Mouse (Mus musculus) left cerebral cortex, postnatal 14 days (tissue): ENCODE data around the gene Negr1. TPM values are rescaled to one million over a fixed set of nuclear protein-coding genes. Genes with fewer than 3 reads are reported as not detected.
A peak's percentile ranks its signal among the peaks of the same experiment; 100 is the strongest.

Experiments used
- DNase-seq, 2 experiments: peaks; one replicate each; pipeline ENCODE4 v3.0.0; 2021 to 2022; ENCODE audit warnings: low spot score in 2 of 2, mixed read lengths in 1 of 2
- intact Hi-C: fragments of 180-260 bp; cut with DNase I; formaldehyde crosslinking; loops from one replicate; pipeline ENCODE4 v1.15.1; 2025
- total RNA-seq, 2 experiments: library from RNA; stranded (reverse); gene quantifications; 2 replicates each; pipeline ENCODE4 v1.2.3; 2021

Gene Negr1
- total RNA-seq, 2 experiments from 2014 or later, result 254 to 270 TPM

DNA sequence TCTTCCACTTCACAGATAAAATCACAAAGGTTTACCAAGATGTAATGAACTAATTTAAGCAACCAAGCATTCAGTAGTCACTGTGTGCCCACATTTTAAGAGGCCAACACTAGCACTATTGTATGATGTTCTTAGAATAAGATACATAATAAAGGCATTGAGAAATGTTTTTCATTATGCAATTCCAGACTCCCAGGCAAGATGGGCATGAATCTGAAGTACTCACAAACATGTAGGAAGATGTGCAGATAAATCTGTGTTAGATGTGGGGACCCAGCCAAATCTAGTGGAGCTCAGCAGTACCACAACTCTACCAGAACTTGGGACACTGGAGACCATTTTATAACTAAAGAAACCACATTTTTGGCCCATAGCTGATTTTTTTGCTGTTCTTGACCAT is 593.9 kb downstream of the Negr1 start:
- intact Hi-C loops, result no loop called here
- no peak for DNase-seq

DNA sequence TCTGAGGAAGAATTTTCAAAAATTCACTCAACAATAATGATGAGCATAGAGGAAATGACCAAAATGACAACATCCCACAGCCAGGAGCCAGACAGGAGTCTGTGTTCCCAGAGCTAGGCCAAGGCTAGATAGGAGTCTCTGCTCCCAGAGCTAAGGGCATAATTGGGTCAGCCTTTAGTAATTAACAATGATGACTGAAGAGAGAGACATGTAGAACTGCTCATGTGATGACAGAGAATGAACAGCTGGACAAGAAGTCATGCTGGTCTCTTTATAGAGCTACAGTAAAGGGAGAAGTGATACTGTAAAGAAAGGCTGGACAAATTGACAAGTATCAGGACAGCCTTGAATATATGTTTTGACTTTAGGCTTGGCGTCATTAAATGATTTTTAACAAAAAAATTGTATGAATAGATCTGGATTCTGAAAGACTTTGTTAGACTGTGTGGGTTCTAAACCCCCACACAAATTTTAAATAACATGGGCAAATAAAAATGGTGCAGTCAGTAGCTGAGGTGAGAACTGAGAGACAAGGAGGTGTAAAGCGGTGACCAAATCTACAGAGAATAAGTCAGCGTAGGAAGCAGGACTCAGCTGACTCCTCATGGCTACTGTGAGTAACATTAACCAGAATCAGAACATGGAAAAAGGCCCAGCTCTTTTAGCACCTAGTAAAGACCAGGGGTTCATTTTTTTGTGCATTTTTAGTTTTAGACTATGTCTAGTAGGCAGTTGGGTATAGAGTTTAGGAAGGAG is 603.4 kb downstream of the Negr1 start:
- DNase-seq, result no peak
- intact Hi-C loops, result no loop called here

DNA sequence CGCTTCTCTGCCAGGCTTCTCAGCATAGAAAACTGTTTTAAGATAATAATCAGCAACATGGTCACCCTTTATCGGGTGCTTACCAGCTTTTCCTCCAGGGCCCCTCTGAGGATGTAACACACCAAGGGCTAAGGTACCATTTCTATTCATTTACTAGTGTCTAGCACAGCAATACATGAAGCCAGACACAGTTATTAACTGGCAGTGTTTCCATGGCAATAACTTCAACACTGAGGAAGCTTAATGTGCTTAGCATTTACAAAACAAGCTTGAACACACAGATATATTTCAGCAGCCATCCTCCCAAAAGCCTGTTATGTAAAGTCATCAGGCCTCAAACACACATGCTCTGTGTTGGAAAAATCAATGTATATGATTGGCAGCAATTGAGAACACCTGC is 620.4 kb downstream of the Negr1 start:
- peak in 1 of 2 experiments; percentile 23 for DNase-seq
- intact Hi-C loops, result no loop called here

DNA sequence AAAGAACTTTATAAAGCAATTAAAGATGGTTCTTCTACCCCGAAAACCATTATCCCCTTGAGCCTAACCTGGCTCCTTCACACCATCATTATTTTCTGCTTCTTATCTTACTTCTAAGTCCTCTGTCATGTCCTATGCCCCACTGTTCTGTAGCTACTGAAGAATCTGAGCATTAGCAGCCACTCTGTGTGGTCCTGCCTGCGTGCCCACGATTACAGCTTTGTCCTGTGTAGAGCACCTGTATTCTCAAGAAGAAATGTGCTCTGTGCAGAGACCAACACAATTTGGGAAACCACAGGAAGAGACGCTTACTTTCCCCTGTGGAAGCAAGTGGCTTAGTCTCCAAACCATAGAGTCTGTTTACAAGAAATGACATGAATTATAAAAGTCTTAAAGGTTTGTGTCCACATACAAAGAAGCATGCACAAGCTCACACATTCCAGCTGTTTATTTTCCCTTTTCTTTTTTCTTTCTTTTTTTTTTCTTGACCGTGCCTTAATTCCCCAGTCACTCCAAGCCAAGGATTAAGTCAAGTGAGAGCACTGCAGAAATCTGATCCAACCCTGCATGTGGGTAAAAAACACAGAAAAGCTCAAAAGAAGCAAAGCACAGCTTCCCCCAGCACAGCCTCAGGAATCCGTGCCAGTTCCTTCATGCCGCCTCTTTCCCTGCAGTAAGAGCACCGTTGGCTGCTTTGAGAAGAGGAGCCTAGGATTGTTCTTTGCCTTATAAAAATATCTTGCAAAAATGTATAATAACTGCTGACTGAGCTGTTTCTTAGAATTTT is 627.5 kb downstream of the Negr1 start:
- no peak for DNase-seq
- intact Hi-C loops, result no loop called here

DNA sequence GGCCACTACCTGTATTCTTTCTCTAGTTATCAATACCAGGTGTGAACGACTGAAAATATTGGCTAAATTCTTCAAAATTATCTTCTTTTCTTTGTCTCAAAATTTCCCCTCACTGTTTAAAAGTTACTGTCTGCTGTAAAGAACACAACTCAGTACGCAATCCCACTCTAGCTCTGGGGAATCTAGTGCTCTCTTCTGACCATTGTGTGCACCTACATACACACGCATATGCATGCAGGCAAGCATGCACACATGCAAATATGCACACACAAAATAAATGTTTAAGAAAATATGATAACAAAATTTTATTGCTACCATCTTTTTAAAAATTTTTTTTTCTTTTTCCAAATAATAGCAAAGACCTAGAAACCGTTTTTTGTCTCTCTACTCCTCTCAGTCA is 628.2 kb downstream of the Negr1 start:
- intact Hi-C loops, result no loop called here
- no peak for DNase-seq

DNA sequence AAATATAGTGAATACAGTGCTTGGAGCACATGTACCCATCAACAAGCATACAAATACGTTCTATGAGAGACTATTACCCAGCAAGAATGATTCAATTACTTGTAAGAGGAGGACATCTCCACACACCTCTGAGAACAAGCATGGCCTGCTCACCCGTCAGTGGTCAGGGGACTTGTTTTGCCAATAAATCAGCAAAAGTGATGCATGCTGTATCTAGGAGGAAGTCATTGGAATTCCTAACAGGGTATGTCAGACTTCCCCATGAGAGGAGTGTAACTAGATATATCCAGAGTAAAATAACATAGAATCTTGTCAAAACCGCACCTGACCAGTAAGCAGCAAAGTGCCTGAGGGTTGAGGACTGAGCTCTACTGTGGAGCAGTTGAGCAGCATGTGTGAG is 629.0 kb downstream of the Negr1 start:
- intact Hi-C loops, result no loop called here
- DNase-seq, result no peak

DNA sequence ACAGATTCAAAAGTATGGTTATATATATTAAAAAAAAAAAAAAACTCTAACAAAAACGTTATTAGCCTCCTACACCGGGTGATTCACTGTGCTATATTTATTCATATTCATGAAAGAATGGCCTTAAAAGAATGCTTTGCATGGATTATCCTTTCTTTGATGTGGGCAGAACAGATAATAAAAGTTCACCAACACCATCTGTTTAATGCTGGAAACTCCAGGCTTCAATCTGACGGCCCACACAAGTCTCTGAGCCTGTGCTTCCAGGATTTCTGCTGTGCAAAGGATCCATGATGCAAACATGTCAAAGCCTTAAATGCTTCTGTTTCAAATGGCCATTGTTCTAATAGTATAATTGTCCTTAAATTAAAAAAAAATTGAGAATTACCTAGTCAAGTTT is 630.4 kb downstream of the Negr1 start:
- intact Hi-C loops, result no loop called here
- no peak for DNase-seq

DNA sequence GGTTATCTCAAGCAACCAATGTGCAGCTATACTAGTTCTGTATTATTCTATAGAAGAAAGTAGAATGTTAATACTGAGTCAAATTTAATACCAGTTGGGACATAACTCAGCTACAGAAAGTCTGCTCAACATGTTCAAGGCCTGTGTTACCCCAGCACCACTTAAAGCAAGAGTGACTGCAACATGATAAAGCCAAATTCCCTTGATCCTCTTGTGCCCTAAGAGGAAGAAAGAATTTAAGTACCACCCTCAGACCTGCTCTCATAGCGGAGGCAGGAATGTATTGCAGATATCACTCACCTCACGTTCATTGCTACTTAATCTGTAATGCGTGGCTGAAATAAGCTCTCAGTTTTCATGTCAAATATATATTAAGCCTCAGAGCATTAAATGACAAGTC is 631.5 kb downstream of the Negr1 start:
- no peak for DNase-seq
- intact Hi-C loops, result no loop called here

DNA sequence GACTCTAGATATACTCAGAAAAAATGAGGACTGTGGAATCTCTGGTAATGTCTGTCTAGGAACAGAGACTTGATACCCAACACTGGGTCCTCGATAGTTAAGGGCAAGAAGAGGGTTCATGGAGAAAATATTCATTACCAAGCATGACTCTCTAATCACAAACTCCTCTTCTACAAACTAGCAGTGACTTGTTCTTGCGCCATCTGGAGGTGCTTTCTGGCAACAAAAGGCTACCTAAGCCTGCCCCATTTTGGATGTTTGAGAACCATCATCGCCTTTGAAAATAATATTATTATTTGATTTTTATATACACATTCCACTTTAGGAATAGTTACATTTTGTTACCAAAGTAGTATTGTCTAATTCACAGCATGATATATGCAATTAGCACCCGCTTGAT is 637.1 kb downstream of the Negr1 start:
- no peak for DNase-seq
- intact Hi-C loops, result no loop called here

DNA sequence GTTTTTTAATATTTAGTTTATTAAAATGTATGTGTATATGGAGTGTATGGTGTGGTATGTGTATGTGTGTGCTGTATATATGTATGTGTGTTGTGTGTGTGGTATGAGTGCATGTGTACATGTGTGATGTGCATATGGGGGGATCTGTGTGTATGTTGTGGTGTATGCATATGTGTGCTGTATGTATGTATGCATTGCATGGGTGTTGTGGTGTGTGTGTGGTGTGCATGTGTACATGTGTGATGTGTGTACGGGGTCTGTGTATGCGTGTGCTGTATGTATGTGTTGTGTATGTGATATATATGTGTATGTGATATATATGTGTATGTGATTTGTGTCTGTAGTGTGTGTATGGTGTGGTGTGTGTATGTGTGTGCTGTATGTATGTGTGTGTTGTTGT is 640.1 kb downstream of the Negr1 start:
- no peak for DNase-seq
- intact Hi-C loops, result no loop called here

DNA sequence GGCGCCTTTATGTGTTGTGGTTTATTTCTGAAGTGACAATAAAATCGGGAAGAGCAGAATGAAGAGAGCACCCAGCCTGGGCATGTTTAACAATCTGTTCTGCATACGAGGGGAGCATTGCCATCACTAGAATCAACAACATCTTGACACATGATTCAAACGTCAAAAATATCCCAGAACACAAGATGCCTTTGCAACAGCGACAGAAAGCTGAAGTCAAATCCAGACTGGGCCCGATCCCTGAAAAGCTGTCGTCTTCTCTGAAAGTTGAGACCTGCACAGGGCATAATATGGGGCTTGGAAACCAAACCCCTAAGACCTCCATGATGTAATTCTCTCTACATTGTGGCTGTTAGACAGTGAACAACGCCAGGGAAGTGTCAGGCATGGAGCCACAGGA is 642.0 kb downstream of the Negr1 start:
- intact Hi-C loops, result no loop called here

DNA sequence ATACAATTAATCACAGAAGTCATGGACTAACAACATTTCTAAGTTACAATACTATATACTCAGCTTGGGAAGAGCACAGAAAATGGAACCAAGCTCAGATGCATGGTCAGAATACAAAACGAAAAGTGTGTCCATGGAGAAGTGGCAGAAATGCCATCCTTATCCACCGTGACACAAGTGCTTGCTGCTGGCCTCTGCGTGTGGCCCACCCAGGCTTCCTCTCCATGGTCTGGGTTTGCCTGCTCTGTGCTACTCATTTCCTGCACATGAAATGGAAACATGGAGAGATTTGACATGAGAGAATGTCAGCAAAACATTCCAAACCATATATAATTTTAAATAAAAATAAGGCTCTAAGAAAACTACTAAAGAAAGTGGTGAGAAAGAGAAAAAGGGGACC is 645.2 kb downstream of the Negr1 start:
- DNase-seq, result no peak
- intact Hi-C loops, result no loop called here

More for the DNA sequence above, 642.0 kb downstream of the Negr1 start:
- peak; percentile 43 to 66 for DNase-seq

DNA sequence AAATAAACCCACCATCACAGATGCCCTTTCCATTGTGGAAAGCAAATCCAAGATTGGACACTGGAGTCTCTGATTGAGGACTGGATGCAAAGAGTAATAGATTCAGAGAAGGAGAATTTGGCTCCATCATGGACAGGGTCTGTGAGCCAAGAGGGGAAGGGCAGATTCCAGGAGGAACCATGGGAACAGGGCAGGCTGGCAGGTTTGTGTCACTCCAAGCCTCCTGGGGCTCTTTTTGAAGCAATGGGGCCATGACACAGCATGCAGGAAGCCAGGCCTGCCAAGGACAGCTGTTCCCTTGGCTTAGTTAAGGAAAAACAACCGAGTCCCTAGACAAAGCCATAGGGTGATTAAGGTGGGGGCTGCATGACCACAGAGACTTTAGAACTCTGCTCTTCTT is 647.4 kb downstream of the Negr1 start:
- DNase-seq, result peak; percentile 23 to 30
- intact Hi-C loops, result no loop called here

DNA sequence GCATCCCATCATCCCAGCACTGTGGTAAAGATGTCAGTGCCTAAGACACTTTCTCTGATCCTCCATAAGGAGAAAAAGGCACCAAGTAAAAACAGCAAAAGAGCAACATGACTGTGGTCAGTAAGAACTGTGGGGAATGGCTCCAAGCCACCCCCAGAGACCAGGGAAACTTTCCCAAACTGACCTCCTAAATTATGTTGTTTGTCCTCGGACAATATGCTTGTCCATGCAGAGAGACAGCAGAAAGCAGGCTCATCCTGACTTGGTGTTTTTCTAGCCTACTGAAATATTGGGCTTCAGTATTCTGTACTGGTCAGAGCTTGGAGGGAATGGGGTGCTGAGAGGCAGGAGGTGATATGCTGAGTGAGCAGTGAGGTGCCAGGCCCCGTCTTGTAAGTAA is 647.8 kb downstream of the Negr1 start:
- intact Hi-C loops, result no loop called here
- no peak for DNase-seq

DNA sequence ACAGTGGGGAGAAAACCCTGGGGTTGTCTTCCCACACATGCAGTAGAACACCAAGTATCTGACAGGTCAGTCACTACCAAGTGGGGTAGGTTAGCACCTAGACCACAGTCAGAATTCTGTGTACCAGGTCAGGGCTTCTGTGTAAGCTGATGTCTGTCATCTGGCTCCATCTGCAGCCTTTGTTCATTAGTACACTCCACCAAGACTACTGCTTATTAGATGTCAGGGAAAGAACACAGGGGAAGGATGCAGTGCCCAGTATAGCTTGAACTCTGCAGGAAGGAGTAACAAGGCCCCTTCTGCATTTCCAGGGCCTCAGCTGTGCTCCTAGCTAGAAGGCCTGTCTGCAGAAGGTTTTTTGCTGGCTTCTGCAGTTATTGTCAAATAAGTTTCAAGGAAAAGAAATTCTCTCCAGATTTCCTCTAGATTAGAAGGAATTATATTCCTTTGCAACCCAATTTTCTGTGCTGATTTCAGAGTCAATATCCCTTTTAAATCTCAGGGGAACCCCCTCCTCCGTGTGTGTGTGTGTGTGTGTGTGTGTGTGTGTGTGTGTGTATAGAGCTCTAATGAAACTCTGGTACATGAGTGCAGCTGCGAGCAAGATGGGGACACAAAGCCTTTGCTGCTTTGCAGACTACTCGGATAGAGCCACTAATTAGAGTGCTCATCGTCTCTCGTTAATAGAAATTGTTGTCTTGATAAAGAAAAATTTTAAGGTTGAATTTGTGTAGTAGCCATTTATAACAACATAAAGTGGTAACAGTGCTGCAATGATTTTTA is 654.5 kb downstream of the Negr1 start:
- DNase-seq, result no peak
- intact Hi-C loops, result no loop called here

DNA sequence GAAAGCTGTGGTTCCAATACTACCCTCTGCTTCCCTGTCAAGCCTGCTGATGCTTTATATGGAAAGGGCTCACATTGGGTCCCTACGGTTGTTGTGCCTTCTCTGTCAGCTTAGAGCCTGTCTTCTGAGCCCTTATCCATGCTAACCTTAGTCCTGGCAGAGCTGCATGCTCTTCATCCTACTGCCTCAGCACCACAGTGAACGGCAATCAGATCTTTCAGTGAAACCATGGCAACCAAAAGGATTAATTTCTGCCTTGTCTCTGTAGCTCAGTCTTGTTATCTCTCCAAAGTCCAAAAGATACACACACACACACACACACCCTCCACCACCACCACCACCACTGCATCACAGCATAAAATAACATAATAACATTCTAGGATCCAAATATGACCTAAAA is 656.2 kb downstream of the Negr1 start:
- no peak for DNase-seq
- intact Hi-C loops, result no loop called here

DNA sequence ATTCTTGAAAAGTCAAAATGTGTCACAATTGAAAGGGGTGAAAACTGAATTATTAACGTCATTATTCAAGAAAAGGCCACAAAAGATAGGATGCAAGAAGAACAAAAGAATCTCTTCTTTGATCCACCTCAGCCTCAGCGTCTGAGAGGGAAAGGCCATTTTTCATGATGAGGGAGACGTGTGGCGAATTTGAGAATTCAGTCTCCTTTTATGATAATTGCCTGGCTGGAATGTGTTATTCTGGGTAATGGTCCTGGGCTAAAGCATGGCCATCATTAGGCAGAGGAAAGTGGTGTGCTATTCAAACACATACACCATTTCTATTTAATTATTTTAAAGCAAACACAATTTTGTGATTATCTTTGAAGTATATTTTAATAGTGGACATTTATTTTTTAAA is 663.3 kb downstream of the Negr1 start:
- no peak for DNase-seq
- intact Hi-C loops, result loop anchor here (10.0 kb wide), 1 partner anchor 660 kb away; the partner anchor contains the start of gene Negr1

DNA sequence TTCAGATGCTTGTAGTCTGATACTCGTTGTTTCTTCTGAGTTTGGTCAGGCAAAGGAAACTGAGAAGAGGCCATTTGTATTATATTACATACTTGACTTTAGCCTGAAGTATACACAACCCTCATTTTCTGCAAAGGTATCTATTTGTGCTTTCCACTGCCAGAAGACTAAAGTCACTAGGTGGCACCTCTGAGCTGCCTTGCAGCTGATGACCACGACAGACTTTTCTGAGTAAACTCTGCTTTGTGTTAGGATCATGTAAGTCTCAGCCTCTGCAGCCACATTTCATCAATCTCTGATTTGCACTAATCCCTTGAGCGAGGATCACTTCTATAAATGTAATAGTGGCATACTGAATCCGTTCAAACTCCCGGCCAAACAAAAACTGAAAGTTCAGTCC is 671.1 kb downstream of the Negr1 start:
- intact Hi-C loops, result loop anchor here (5.0 kb wide), 2 partner anchors 215 to 290 kb away; no protein-coding TSS in a partner anchor
- DNase-seq, result peak; percentile 46 to 58

DNA sequence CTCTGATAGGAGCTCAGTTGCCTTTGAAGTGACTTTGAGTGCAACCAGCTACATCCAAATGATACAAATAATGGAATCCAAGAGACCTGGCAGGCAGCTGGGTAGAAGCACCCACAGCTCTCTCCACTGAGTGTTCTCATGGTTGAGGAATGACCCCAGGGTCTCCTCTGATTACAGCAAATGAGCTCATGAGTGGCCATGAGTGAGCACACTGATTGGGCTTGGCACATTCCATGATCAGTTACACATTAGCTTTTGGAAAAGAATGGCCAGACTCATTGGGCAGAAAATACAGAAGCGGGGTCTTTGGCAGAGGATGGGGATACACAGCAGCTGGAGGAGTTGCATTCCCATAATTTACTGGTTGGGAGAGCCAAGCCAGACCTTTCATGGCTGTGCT is 678.6 kb downstream of the Negr1 start:
- intact Hi-C loops, result no loop called here
- no peak for DNase-seq

DNA sequence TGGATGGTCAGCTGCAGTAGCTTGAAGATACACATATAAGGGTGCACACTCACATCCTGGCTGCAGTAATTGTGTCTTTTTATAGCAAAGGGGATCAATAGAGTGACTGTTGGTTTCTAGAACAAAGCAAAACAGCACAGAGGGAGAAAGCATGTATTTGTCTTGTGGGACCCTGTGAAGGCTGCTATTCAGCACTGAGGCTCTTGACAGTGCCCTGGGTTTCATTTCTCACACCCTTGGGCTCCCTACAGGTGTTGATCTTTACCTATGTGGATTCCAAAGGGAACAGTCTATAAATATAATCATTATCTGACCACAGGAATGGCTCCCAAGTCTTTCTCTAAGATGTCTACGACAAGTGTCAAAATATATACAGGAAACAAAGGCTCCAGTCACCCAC is 693.9 kb downstream of the Negr1 start:
- DNase-seq, result no peak
- intact Hi-C loops, result no loop called here
